Mouse (Mus musculus) adrenal gland, postnatal 25 days (tissue): Measurements from ENCODE around the gene Prdx2. TPM values are rescaled to one million over a fixed set of nuclear protein-coding genes. Genes with fewer than 3 reads are reported as not detected.

Source experiments
- DNase-seq: peaks from one replicate; pipeline ENCODE4 v3.0.0; 2021; ENCODE audit warnings: mixed read lengths
- microRNA-seq, 2 experiments: library from miRNA; unstranded; fragments of <30 nt; microRNA quantifications; one replicate each; pipeline ENCODE4 v1.2.0; 2021
- total RNA-seq: library from RNA; stranded (reverse); gene quantifications from 2 replicates; pipeline ENCODE4 v1.2.3, GENCODE M21; 2021

Gene Prdx2
- total RNA-seq, 1 experiment from 2014 or later: 624 TPM

DNA sequence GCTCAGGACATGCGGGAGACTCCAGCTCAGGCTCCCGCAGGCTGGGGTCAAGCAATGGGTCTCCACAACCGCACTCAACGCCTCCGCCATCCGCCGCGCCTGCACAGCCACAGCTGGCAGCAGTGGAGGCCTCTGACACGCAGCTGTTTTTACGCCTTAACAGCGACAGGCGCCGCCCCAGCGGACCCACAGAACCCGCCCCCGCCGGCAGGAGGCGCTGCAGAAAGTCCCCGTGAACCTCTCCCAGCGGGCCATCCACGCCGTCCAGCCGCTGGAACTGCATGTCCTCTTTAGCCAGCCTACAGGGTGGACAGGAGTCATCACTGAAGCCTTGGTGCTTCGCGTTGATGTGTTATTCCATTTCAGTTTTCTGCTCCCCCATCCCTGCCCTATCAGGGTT is 38.3 kb downstream of the Prdx2 start:
- peak; percentile 58 for DNase-seq

DNA sequence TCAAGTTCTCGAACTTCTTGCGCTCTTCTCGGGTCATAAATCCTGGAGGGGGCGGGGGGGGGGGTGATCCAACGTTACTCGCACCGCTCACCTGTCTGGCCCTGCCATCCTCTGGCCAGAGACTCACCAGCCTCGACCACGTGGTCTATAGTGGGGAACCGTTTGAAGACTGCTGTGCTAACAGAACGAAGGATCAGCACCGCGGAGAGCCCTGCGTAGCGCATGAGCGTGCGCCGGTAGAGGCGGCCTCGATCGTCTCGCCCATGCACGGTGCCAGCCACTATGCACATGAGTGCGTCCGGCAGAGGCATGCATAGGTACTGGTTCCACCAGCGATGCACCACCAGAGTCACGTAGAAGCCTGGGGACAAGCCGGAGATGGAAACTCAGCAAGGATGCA is 41.9 kb downstream of the Prdx2 start:
- DNase-seq: no peak

DNA sequence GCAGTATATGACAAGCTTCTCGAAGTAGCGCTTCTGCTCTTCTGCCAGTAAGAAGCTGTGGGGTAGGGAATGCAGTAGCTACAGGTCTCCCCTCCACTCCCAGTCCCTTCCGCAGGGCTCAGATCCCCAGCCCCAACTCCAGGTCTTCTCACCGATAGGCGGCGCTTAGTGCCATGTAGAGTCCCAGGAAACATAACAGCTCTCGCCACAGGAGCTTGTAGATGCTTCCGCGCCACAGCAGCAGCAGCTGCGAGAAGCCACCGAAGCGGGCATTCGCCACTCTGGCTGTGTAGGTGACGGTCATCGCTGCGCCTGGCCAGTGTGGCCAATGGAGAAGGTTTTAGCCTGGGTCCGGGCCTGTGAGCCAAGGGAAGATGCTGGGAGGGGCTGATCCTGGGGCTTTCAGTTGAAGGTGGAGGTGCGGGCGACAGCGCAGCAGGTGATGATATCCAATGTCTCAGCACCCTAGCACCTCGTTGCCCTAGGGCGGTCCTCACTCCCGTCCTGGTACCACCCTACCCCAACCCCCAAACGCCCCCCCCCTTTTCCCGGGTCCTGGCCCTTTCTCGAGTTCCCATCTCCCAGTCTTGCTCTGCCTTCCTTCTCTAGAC is 43.9 kb downstream of the Prdx2 start:
- peak; percentile 68 for DNase-seq

- DNase-seq: no peak
These were observed 45.0 kb downstream of the Prdx2 start, which contains the start of gene Best2 for GRCm38 (mm10) chr8:85014431-85014830. Best2 (minus strand) TSS chr8:85014531.

GRCm38 (mm10) chr8:85016724-85017123 is 47.3 kb downstream of the Prdx2 start:
- no peak for DNase-seq

DNA sequence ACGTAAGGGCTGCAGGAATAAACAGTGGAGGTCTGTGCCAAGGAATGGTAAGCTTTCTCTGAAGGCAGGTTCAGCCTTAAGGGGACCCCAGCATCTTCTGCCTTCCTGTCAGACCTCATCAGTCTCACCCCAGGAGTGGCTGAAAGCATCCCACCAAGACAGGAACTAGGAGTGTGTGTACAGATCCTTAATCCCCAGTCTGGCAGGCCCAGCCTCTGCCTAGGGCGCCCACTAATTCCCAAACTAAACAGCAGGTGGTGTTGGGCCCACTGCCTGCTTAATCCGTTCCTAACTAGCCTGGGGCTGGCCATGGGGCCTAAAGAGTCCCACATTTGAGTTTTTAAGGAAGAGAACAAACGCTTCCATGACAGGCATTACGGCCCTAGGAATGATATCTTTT is 47.8 kb downstream of the Prdx2 start:
- no peak for DNase-seq

DNA sequence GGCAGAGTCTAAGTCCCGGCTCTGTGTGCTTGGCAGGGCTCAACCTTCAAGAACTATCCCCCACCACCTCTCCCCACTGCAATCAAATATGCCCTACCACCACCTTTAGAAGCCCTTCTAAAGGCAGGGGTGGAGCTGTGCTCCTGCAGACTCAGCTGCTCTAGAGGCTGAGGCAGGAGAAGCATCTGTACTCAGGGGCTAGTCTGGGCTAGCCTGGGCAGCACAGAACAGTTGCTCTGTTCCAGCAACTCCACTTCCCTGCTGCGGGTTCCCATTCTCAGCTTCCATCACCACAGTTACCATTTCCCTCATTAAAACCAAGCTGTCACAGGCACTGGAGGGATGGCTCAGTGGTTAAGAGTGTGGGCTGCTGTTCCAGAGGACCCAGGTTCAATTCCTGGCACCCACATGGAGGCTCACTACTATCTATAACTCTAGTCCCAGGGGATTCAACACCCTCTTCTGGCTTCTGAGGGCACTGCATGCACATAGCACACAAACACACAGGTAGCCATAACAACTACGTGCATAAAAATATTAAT is 52.2 kb downstream of the Prdx2 start:
- DNase-seq: no peak

DNA sequence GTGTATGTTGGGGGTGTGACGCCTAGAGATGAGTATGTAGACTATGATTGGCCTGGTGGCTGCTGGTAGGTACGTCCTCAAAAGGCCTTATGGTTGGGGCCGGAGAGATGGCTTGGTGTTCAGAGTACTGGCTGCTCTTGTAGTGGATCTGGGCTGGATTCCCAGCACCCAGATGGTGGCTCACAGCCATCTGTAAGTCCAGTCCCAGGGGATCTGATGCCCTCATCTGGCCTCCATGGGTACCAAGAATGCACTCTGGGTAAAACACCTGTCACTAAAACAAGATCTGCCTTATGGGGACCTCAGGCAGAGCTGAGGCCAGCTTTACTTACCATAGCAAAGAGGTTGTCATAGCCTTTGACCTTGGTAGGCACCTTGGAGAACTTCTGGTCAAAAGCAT is 54.5 kb downstream of the Prdx2 start:
- DNase-seq: no peak

Small RNA genes lying within 50 kb of the gene (microRNA-seq; reads per million reads assigned to microRNA genes)
- gene Gm24197: 0 reads per million in 2 experiments

Other genes with a start within 250 kb of the Prdx2 start
- not detected in 2 replicates for gene G430095P16Rik, start 246.6 kb upstream of the Prdx2 start, total RNA-seq
- 87.7 and 111 TPM in 2 replicates for gene Nfix, start 169.2 kb upstream of the Prdx2 start, total RNA-seq
- gene Dand5, start 146.8 kb upstream of the Prdx2 start, total RNA-seq: 11.2 and 11.6 TPM in 2 replicates
- 55.1 and 59.9 TPM in 2 replicates for gene Gadd45gip1, start 138.1 kb upstream of the Prdx2 start, total RNA-seq
- gene Rad23a, start 128.9 kb upstream of the Prdx2 start, total RNA-seq: 116 and 120 TPM in 2 replicates
- 489 and 566 TPM in 2 replicates for gene Calr, start 122.7 kb upstream of the Prdx2 start, total RNA-seq
- gene Farsa, start 112.6 kb upstream of the Prdx2 start, total RNA-seq: 62.3 and 67.2 TPM in 2 replicates
- gene Syce2, start 97.5 kb upstream of the Prdx2 start, total RNA-seq: 10.6 and 13.9 TPM in 2 replicates
- 47.7 and 59.5 TPM in 2 replicates for gene Gcdh, start 75.7 kb upstream of the Prdx2 start, total RNA-seq
- gene Klf1, start 67.7 kb upstream of the Prdx2 start, total RNA-seq: 0.27 TPM in 1 of 2 replicates, not detected in the other
- 13.6 and 14.6 TPM in 2 replicates for gene Dnase2a, start 61.0 kb upstream of the Prdx2 start, total RNA-seq
- 1.3 and 3.0 TPM in 2 replicates for gene Mast1, start 32.2 kb upstream of the Prdx2 start, total RNA-seq
- gene Rtbdn, start 22.6 kb upstream of the Prdx2 start, total RNA-seq: not detected in 2 replicates
- gene Gm49661, start 154 bp upstream of the Prdx2 start, total RNA-seq: 4.4 TPM in 1 of 2 replicates, not detected in the other
- gene Rnaseh2a, start 180 bp downstream of the Prdx2 start, total RNA-seq: 101 and 159 TPM in 2 replicates
- gene Junb, start 9.1 kb downstream of the Prdx2 start, total RNA-seq: 32.8 and 33.2 TPM in 2 replicates
- 7.7 and 10.8 TPM in 2 replicates for gene Hook2, start 21.0 kb downstream of the Prdx2 start, total RNA-seq
- gene Best2, start 44.9 kb downstream of the Prdx2 start, total RNA-seq: not detected in 2 replicates
- 95.0 and 105 TPM in 2 replicates for gene Asna1, start 55.7 kb downstream of the Prdx2 start, total RNA-seq
- 152 and 164 TPM in 2 replicates for gene Trir, start 57.2 kb downstream of the Prdx2 start, total RNA-seq
- gene Tnpo2, start 67.3 kb downstream of the Prdx2 start, total RNA-seq: 71.1 and 78.3 TPM in 2 replicates
- 17.7 and 21.7 TPM in 2 replicates for gene Fbxw9, start 90.5 kb downstream of the Prdx2 start, total RNA-seq
- not detected in 2 replicates for gene Gm5741, start 98.4 kb downstream of the Prdx2 start, total RNA-seq
- 25.8 and 36.9 TPM in 2 replicates for gene Dhps, start 102.2 kb downstream of the Prdx2 start, total RNA-seq
- 86.5 and 108 TPM in 2 replicates for gene Wdr83os, start 111.2 kb downstream of the Prdx2 start, total RNA-seq
- gene Wdr83, start 111.7 kb downstream of the Prdx2 start, total RNA-seq: 22.7 and 29.2 TPM in 2 replicates
- 54.3 and 58.5 TPM in 2 replicates for gene Man2b1, start 113.7 kb downstream of the Prdx2 start, total RNA-seq
- gene Zfp791, start 153.5 kb downstream of the Prdx2 start, total RNA-seq: 1.5 and 2.4 TPM in 2 replicates
- not detected in 2 replicates for gene Cks1brt, start 182.3 kb downstream of the Prdx2 start, total RNA-seq